Mouse (Mus musculus): ENCODE measurements around the gene Zfp790. TPM values are rescaled to one million over a fixed set of nuclear protein-coding genes. Genes with fewer than 3 reads are reported as not detected.

Zfp790 gene
- total RNA-seq (2021) (10 to 100 TPM; 10.1 to 10.8 TPM), polyA plus RNA-seq (2012; rRNA removed) (3.1 and 5.7 TPM in 2 replicates)
- long read RNA-seq, transcript Zfp790-201 (5 exons, 3,376 nt) = major isoform, 5 of 7 reads
- long read RNA-seq, partial matches to known transcripts = 0 of 7 reads
- long read RNA-seq, other reads (novel, unspliced or antisense) = 1 of 7 reads

GRCm38 (mm10) chr7:29815910-29816429 is at the start of gene Zfp790:
TSS of gene Zfp790 (plus strand) at chr7:29816114.
- H3K27ac ChIP-seq = peak within 1 kb of the TSS; percentile 83
- H3K9ac ChIP-seq (ENCODE audit: low read depth, low read length) = peak within 1 kb of the TSS; percentile 77
- H3K27me3 ChIP-seq (ENCODE audit: control insufficient read depth, insufficient read depth, low read length) = no peaks in the 10 kb centered on the region
- TF ChIP-seq EP300 (IDR thresholded peaks at IDR 0.05; ENCODE audit: insufficient read depth, low read depth, low read length) = no peak
- peak; percentile 93 for TF ChIP-seq POLR2A (IDR thresholded peaks at IDR 0.05; ENCODE audit: insufficient read depth, low read depth, low read length)
- WGBS = under 1% methylated on average over 26 of the region's 26 CpGs
- peaks cover 13% of the 10 kb centered on the region for H3K4me1 ChIP-seq (ENCODE audit: control insufficient read depth, insufficient read depth, low read length)
- peak within 1 kb of the TSS; percentile 66 for H3K4me3 ChIP-seq
- H3K79me2 ChIP-seq (replicated peaks; ENCODE audit: control insufficient read depth, insufficient read depth, low read length) = peaks cover 3% of the 10 kb centered on the region; the same call in 1 of the 2 replicates
- DNase-seq = peak; percentile 82 to 92
- intact Hi-C loops (cut with DNase I) = loop anchor here (2.0 to 5.0 kb wide), 3 partner anchors 91 to 401 kb away; partner anchors contain the start of genes Zfp27 and Zfp568
- no peaks in the 10 kb centered on the region for H3K36me3 ChIP-seq (ENCODE audit: control insufficient read depth, insufficient read depth, low read length)

- TF ChIP-seq POLR2A (IDR thresholded peaks at IDR 0.05; ENCODE audit: insufficient read depth, low read depth, low read length) (peak; percentile 66; the same call in 1 of the 2 replicates), CTCF (IDR thresholded peaks at IDR 0.05) (no peak)
- Histone ChIP-seq H3K79me2 (replicated peaks; ENCODE audit: control insufficient read depth, insufficient read depth, low read length) (no peaks in the 10 kb centered on the region; the same call in 1 of the 2 replicates), H3K27me3 (ENCODE audit: control insufficient read depth, insufficient read depth, low read length) (no peaks in the 10 kb centered on the region), H3K9ac (ENCODE audit: low read depth, low read length) (peak overlapping the region; percentile 55), H3K36me3 (ENCODE audit: control insufficient read depth, insufficient read depth, low read length) (no peaks in the 10 kb centered on the region; the same call in 1 of the 2 replicates), H3K4me1 (ENCODE audit: control insufficient read depth, insufficient read depth, low read length) (peaks cover 5% of the 10 kb centered on the region), H3K27ac (peak overlapping the region; percentile 94), H3K4me3 (peak overlapping the region; percentile 74)
- DNase-seq = peak; percentile 88
- intact Hi-C loops (cut with DNase I) = loop anchor here (5.0 kb wide), 2 partner anchors 90 to 140 kb away; partner anchors contain the start of genes Zfp27, Zfp383 and Zfp420
- WGBS = 0% methylated on average over 15 of the region's 15 CpGs
Observed at GRCm38 (mm10) chr7:29767058-29767686, 48.7 kb upstream of the Zfp790 start.

- Histone ChIP-seq H3K4me3 (peak within 1 kb of the TSS; percentile 74), H3K27me3 (ENCODE audit: control insufficient read depth, insufficient read depth, low read length) (no peaks in the 10 kb centered on the region), H3K36me3 (ENCODE audit: control insufficient read depth, insufficient read depth, low read length) (no peaks in the 10 kb centered on the region; the same call in 1 of the 2 replicates), H3K27ac (peak within 1 kb of the TSS; percentile 94), H3K9ac (ENCODE audit: low read depth, low read length) (peak within 1 kb of the TSS; percentile 70), H3K4me1 (ENCODE audit: control insufficient read depth, insufficient read depth, low read length) (peaks cover 5% of the 10 kb centered on the region), H3K79me2 (replicated peaks; ENCODE audit: control insufficient read depth, insufficient read depth, low read length) (no peaks in the 10 kb centered on the region; the same call in 1 of the 2 replicates)
- TF ChIP-seq POLR2A (IDR thresholded peaks at IDR 0.05; ENCODE audit: insufficient read depth, low read depth, low read length) (peak; percentile 80), CTCF (IDR thresholded peaks at IDR 0.05) (peak; percentile 20; the same call in 1 of the 2 replicates), EP300 (IDR thresholded peaks at IDR 0.05; ENCODE audit: insufficient read depth, low read depth, low read length) (0 out of 2 replicates have a peak, but pooled peaks have one; percentile 49)
- intact Hi-C loops (cut with DNase I) = loop anchor here (2.0 to 5.0 kb wide), 5 partner anchors 17 to 215 kb away; partner anchors contain the start of genes Zfp27, Zfp383, Zfp420 and Zfp568
- peak; percentile 87 to 93 for DNase-seq
- WGBS = under 1% methylated on average over 32 of the region's 32 CpGs
Observed at GRCm38 (mm10) chr7:29768090-29768900, 47.6 kb upstream of the Zfp790 start, which contains the start of gene Zfp84. TSS of gene Zfp84 (plus strand) at chr7:29768552.

- Histone ChIP-seq H3K4me3 (peak overlapping the region; percentile 74), H3K9ac (ENCODE audit: low read depth, low read length) (peak overlapping the region; percentile 70), H3K36me3 (ENCODE audit: control insufficient read depth, insufficient read depth, low read length) (no peaks in the 10 kb centered on the region; the same call in 1 of the 2 replicates), H3K27ac (peak overlapping the region; percentile 94), H3K79me2 (replicated peaks; ENCODE audit: control insufficient read depth, insufficient read depth, low read length) (peaks cover 2% of the 10 kb centered on the region; the same call in 1 of the 2 replicates), H3K27me3 (ENCODE audit: control insufficient read depth, insufficient read depth, low read length) (no peaks in the 10 kb centered on the region), H3K4me1 (ENCODE audit: control insufficient read depth, insufficient read depth, low read length) (peaks cover 5% of the 10 kb centered on the region)
- WGBS = 4% methylated on average over 10 of the region's 10 CpGs
- TF ChIP-seq CTCF (IDR thresholded peaks at IDR 0.05) (no peak), POLR2A (IDR thresholded peaks at IDR 0.05; ENCODE audit: insufficient read depth, low read depth, low read length) (no peak), EP300 (IDR thresholded peaks at IDR 0.05; ENCODE audit: insufficient read depth, low read depth, low read length) (no peak)
- intact Hi-C loops (cut with DNase I) = loop anchor here (2.0 to 5.0 kb wide), 5 partner anchors 16 to 214 kb away; partner anchors contain the start of genes Zfp27, Zfp383, Zfp420 and Zfp568
- no peak for DNase-seq
Observed at GRCm38 (mm10) chr7:29768980-29769379, 46.9 kb upstream of the Zfp790 start.

- TF ChIP-seq EP300 (IDR thresholded peaks at IDR 0.05; ENCODE audit: insufficient read depth, low read depth, low read length) (no peak), POLR2A (IDR thresholded peaks at IDR 0.05; ENCODE audit: insufficient read depth, low read depth, low read length) (no peak), CTCF (IDR thresholded peaks at IDR 0.05) (no peak)
- H3K4me3 ChIP-seq = no peak overlapping the region
- intact Hi-C loops (cut with DNase I) = no loop called here
- no peak for DNase-seq
- peaks cover 5% of the 10 kb centered on the region; the same call in 1 of the 2 replicates for H3K79me2 ChIP-seq (replicated peaks; ENCODE audit: control insufficient read depth, insufficient read depth, low read length)
- H3K4me1 ChIP-seq (ENCODE audit: control insufficient read depth, insufficient read depth, low read length) = no peaks in the 10 kb centered on the region; the same call in 1 of the 2 replicates
- no peaks in the 10 kb centered on the region for H3K27me3 ChIP-seq (ENCODE audit: control insufficient read depth, insufficient read depth, low read length)
- peaks cover 8% of the 10 kb centered on the region for H3K36me3 ChIP-seq (ENCODE audit: control insufficient read depth, insufficient read depth, low read length)
- H3K27ac ChIP-seq = no peak overlapping the region
- WGBS = 75% methylated on average over 7 of the region's 7 CpGs
- no peak overlapping the region for H3K9ac ChIP-seq (ENCODE audit: low read depth, low read length)
Observed at GRCm38 (mm10) chr7:29773503-29773902, 42.4 kb upstream of the Zfp790 start.
